In the genomic region with DNA sequence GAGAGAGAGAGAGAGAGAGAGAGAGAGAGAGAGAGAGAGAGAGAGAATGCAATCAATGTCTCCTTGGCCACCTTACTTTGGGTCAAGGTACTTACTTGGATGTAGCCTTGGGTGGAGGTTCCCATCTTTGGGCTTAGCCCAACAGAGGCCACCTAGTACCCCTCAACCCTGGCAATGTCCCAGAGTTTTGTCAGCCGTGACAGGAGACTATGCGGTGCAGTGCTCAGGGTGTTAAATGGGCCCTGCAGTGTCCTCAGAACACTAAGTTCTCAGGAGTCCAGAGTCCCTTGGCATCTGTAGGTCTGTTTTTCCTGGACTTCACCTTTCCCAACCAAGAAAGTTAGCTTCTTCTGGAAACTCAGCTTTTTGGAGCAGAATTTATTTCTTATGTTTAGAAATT, we compare ENCODE assay signal across 27 mouse cellular contexts. TPM values are rescaled to one million over a fixed set of nuclear protein-coding genes. Genes with fewer than 3 reads are reported as not detected.
DNase-seq lines count a peak whose midpoint lies in the region; ATAC-seq and TF ChIP-seq lines count a peak whose summit lies in the region.
"Had no signal": no experiment of that assay in that cellular context is flagged by ENCODE, and none has a peak within 500 bp of the region (broad histone marks: within the 10 kb centered on the region; RNA-seq: fewer than 3 reads in every experiment).

No protein-coding gene starts in this region.

- H3K27me3 ChIP-seq in heart, embryonic 12.5 days (replicated peaks): no peaks in the 10 kb centered on the region; the same call in 1 of the 2 replicates
- H3K27me3 ChIP-seq in kidney, adult 2 months (replicated peaks; ENCODE audit: control insufficient read depth, insufficient read depth, low read length): no peaks in the 10 kb centered on the region
- H3K27me3 ChIP-seq in kidney, embryonic 16.5 days (ENCODE audit: insufficient read depth, low read length): no peaks in the 10 kb centered on the region
- no peaks in the 10 kb centered on the region for H3K27me3 ChIP-seq in thymus, adult 2 months (ENCODE audit: control insufficient read depth, insufficient read depth, low read length)
- H3K27me3 ChIP-seq: forebrain, embryonic 13.5 days; heart, embryonic 15.5 days; hindbrain, embryonic 13.5 days; Patski had no signal

- H3K9ac ChIP-seq in heart, embryonic 12.5 days: no peak overlapping the region
- H3K9ac ChIP-seq in kidney, embryonic 16.5 days (replicated peaks; ENCODE audit: low read length): no peak overlapping the region
- H3K9ac ChIP-seq: forebrain, embryonic 13.5 days; heart, embryonic 15.5 days; hindbrain, embryonic 13.5 days had no signal

- no peak overlapping the region for H3K4me2 ChIP-seq in heart, embryonic 12.5 days
- no peak overlapping the region for H3K4me2 ChIP-seq in kidney, embryonic 16.5 days (replicated peaks; ENCODE audit: low read depth, low read length)
- H3K4me2 ChIP-seq: forebrain, embryonic 13.5 days; heart, embryonic 11.5 days; heart, embryonic 15.5 days; hindbrain, embryonic 13.5 days had no signal

- WGBS in heart, embryonic 12.5 days: 85% methylated on average over 2 of the region's 2 CpGs
- WGBS in kidney, adult 2 months: 35% methylated on average over 2 of the region's 2 CpGs
- WGBS in kidney, embryonic 16.5 days: 74% methylated on average over 2 of the region's 2 CpGs
- 100% methylated on average over 2 of the region's 2 CpGs for WGBS in thymus, adult 2 months

- H3K36me3 ChIP-seq in heart, embryonic 12.5 days: no peaks in the 10 kb centered on the region
- H3K36me3 ChIP-seq in kidney, adult 2 months (ENCODE audit: control insufficient read depth, insufficient read depth, low read length): no peaks in the 10 kb centered on the region
- H3K36me3 ChIP-seq in kidney, embryonic 16.5 days (ENCODE audit: insufficient read depth, low read length): no peaks in the 10 kb centered on the region
- no peaks in the 10 kb centered on the region for H3K36me3 ChIP-seq in thymus, adult 2 months (ENCODE audit: control insufficient read depth, insufficient read depth, low read length)
- H3K36me3 ChIP-seq: forebrain, embryonic 10.5 days; G1E; heart, embryonic 15.5 days; hindbrain, embryonic 10.5 days; hindbrain, embryonic 13.5 days had no signal

- no peak for TF ChIP-seq POLR2A in kidney, adult 2 months (IDR thresholded peaks at IDR 0.05; ENCODE audit: low read depth, low read length)
- TF ChIP-seq POLR2A in thymus, adult 2 months (IDR thresholded peaks at IDR 0.05; ENCODE audit: control insufficient read depth, extremely low read depth, insufficient read depth, low read length, poor library complexity): no peak

- H3K4me3 ChIP-seq in heart, embryonic 12.5 days: no peak overlapping the region
- H3K4me3 ChIP-seq in kidney, adult 2 months (ENCODE audit: insufficient read depth, low read depth, low read length): no peak overlapping the region
- no peak overlapping the region for H3K4me3 ChIP-seq in kidney, embryonic 16.5 days (ENCODE audit: low read length)
- no peak overlapping the region for H3K4me3 ChIP-seq in thymus, adult 2 months (ENCODE audit: control insufficient read depth, insufficient read depth, low read length)
- H3K4me3 ChIP-seq: forebrain, embryonic 10.5 days; forebrain, embryonic 13.5 days; heart, embryonic 15.5 days; hindbrain, embryonic 10.5 days; hindbrain, embryonic 13.5 days had no signal

- DNase-seq in heart, adult 11 months: peak; percentile 77
- peak; percentile 94 for DNase-seq in kidney, adult 2 months
- DNase-seq in kidney, postnatal 14 days: peak; percentile 65
- DNase-seq in cerebellum, adult 11 months: no peak
- no peak for DNase-seq in thymus, adult 2 months
- DNase-seq: adrenal gland, postnatal 10 days; adrenal gland, postnatal 36 days; cerebellum, adult 9-10 months; cerebellum, postnatal 14 days; gastrocnemius, postnatal 10 days; gastrocnemius, postnatal 36 days; heart, postnatal 10 days; heart, postnatal 36 days had no signal

- TF ChIP-seq CTCF in kidney, adult 2 months (conservative IDR thresholded peaks at IDR 0.05; ENCODE audit: insufficient read depth, insufficient read length, low read depth, low read length): no peak
- TF ChIP-seq CTCF in thymus, adult 2 months (IDR thresholded peaks at IDR 0.05; ENCODE audit: borderline replicate concordance, control insufficient read depth, extremely low read depth, insufficient read depth, low read length, poor library complexity): no peak

- no peak for ATAC-seq in heart, embryonic 12.5 days (ENCODE audit: insufficient number of reproducible peaks, low FRiP score)
- ATAC-seq in kidney, embryonic 16.5 days (ENCODE audit: low FRiP score, low TSS enrichment): no peak
- ATAC-seq: forebrain, embryonic 13.5 days; forebrain, embryonic 16.5 days; hindbrain, embryonic 16.5 days; Patski had no signal

- H3K9me3 ChIP-seq in heart, embryonic 12.5 days (replicated peaks): no peaks in the 10 kb centered on the region
- H3K9me3 ChIP-seq in kidney, embryonic 16.5 days (ENCODE audit: low read length): no peaks in the 10 kb centered on the region
- H3K9me3 ChIP-seq: forebrain, embryonic 10.5 days; forebrain, embryonic 13.5 days; G1E; heart, embryonic 15.5 days; hindbrain, embryonic 10.5 days; hindbrain, embryonic 13.5 days had no signal

- H3K27ac ChIP-seq in heart, embryonic 12.5 days (ENCODE audit: poor library complexity, severe bottlenecking): no peak overlapping the region
- no peak overlapping the region for H3K27ac ChIP-seq in kidney, adult 2 months (ENCODE audit: insufficient read depth, low read depth, low read length)
- no peak overlapping the region for H3K27ac ChIP-seq in kidney, embryonic 16.5 days (ENCODE audit: low read length)
- no peak overlapping the region for H3K27ac ChIP-seq in thymus, adult 2 months (ENCODE audit: control insufficient read depth, insufficient read depth, low read length)
- H3K27ac ChIP-seq: forebrain, embryonic 10.5 days; forebrain, embryonic 13.5 days; heart, embryonic 15.5 days; hindbrain, embryonic 10.5 days; hindbrain, embryonic 13.5 days had no signal

- no peaks in the 10 kb centered on the region for H3K4me1 ChIP-seq in heart, embryonic 12.5 days (replicated peaks)
- no peaks in the 10 kb centered on the region; the same call in 1 of the 2 replicates for H3K4me1 ChIP-seq in kidney, adult 2 months (ENCODE audit: control insufficient read depth, insufficient read depth, low read length)
- no peaks in the 10 kb centered on the region for H3K4me1 ChIP-seq in kidney, embryonic 16.5 days (ENCODE audit: insufficient read depth, low read length)
- no peaks in the 10 kb centered on the region for H3K4me1 ChIP-seq in thymus, adult 2 months (replicated peaks; ENCODE audit: control insufficient read depth, insufficient read depth, low read length)
- H3K4me1 ChIP-seq: forebrain, embryonic 10.5 days; forebrain, embryonic 13.5 days; heart, embryonic 15.5 days; hindbrain, embryonic 10.5 days; hindbrain, embryonic 13.5 days had no signal

RNA-seq across cellular contexts. Expression of a gene that starts 6.2 kb away (rescaled TPM):
- polyA plus RNA-seq in heart, embryonic 12.5 days (2016; fragmentation: Nextera tagmentation; extraction: Ambion mirVana): not detected in 2 replicates
- 0.05 TPM in 1 of 2 replicates, not detected in the other for polyA plus RNA-seq in kidney, adult 2 months (2012; rRNA removed)
- polyA plus RNA-seq in kidney, embryonic 16.5 days (2015; fragmentation: Nextera tagmentation; extraction: Ambion mirVana): not detected in 2 replicates
- 0.41 and 1.0 TPM in 2 replicates for polyA plus RNA-seq in thymus, adult 2 months (2012; rRNA removed)
- polyA plus RNA-seq: embryonic facial prominence, embryonic 11.5 days; forebrain, embryonic 10.5 days; forebrain, embryonic 13.5 days; forebrain, embryonic 16.5 days; G1E; heart, embryonic 11.5 days; heart, embryonic 15.5 days; hindbrain, embryonic 10.5 days; hindbrain, embryonic 13.5 days; hindbrain, embryonic 16.5 days; Patski had no signal

RNA-seq across cellular contexts. Expression of a gene that starts 14.6 kb away (rescaled TPM):
- polyA plus RNA-seq in heart, embryonic 12.5 days (2016; fragmentation: Nextera tagmentation; extraction: Ambion mirVana): not detected in 2 replicates
- not detected in 2 replicates for polyA plus RNA-seq in kidney, adult 2 months (2012; rRNA removed)
- not detected in 2 replicates for polyA plus RNA-seq in kidney, embryonic 16.5 days (2015; fragmentation: Nextera tagmentation; extraction: Ambion mirVana)
- not detected in 2 replicates for polyA plus RNA-seq in thymus, adult 2 months (2012; rRNA removed)
- polyA plus RNA-seq: embryonic facial prominence, embryonic 11.5 days; embryonic facial prominence, embryonic 14.5 days; forebrain, embryonic 10.5 days; forebrain, embryonic 13.5 days; forebrain, embryonic 16.5 days; G1E; heart, embryonic 11.5 days; heart, embryonic 15.5 days; hindbrain, embryonic 10.5 days; hindbrain, embryonic 13.5 days; hindbrain, embryonic 16.5 days; Patski had no signal

RNA-seq across cellular contexts. Expression of a gene that starts 24.5 kb away (rescaled TPM):
- polyA plus RNA-seq in heart, embryonic 12.5 days (2016; fragmentation: Nextera tagmentation; extraction: Ambion mirVana): 0.08 TPM in 1 of 2 replicates, not detected in the other
- polyA plus RNA-seq in kidney, adult 2 months (2012; rRNA removed): 0.16 TPM in 2 replicates
- 0.41 and 0.51 TPM in 2 replicates for polyA plus RNA-seq in kidney, embryonic 16.5 days (2015; fragmentation: Nextera tagmentation; extraction: Ambion mirVana)
- 0.18 and 0.31 TPM in 2 replicates for polyA plus RNA-seq in thymus, adult 2 months (2012; rRNA removed)
- polyA plus RNA-seq: G1E had no signal

RNA-seq across cellular contexts. Expression of a gene that starts 26.6 kb away (rescaled TPM):
- polyA plus RNA-seq in heart, embryonic 12.5 days (2016; fragmentation: Nextera tagmentation; extraction: Ambion mirVana): not detected in 2 replicates
- not detected in 2 replicates for polyA plus RNA-seq in kidney, adult 2 months (2012; rRNA removed)
- not detected in 2 replicates for polyA plus RNA-seq in kidney, embryonic 16.5 days (2015; fragmentation: Nextera tagmentation; extraction: Ambion mirVana)
- polyA plus RNA-seq in thymus, adult 2 months (2012; rRNA removed): 2.3 and 2.6 TPM in 2 replicates
- polyA plus RNA-seq: embryonic facial prominence, embryonic 11.5 days; embryonic facial prominence, embryonic 14.5 days; forebrain, embryonic 10.5 days; forebrain, embryonic 13.5 days; forebrain, embryonic 16.5 days; G1E; heart, embryonic 11.5 days; hindbrain, embryonic 10.5 days; hindbrain, embryonic 13.5 days; hindbrain, embryonic 16.5 days; Patski had no signal

RNA-seq across cellular contexts. Expression of a gene that starts 38.9 kb away (rescaled TPM):
- polyA plus RNA-seq in heart, embryonic 12.5 days (2016; fragmentation: Nextera tagmentation; extraction: Ambion mirVana): not detected in 2 replicates
- 0.30 and 0.66 TPM in 2 replicates for polyA plus RNA-seq in kidney, adult 2 months (2012; rRNA removed)
- 0.04 TPM in 1 of 2 replicates, not detected in the other for polyA plus RNA-seq in kidney, embryonic 16.5 days (2015; fragmentation: Nextera tagmentation; extraction: Ambion mirVana)
- polyA plus RNA-seq in thymus, adult 2 months (2012; rRNA removed): 6.0 and 6.1 TPM in 2 replicates
- polyA plus RNA-seq: embryonic facial prominence, embryonic 11.5 days; forebrain, embryonic 10.5 days; forebrain, embryonic 13.5 days; forebrain, embryonic 16.5 days; G1E; heart, embryonic 11.5 days; hindbrain, embryonic 10.5 days; hindbrain, embryonic 13.5 days; hindbrain, embryonic 16.5 days; Patski had no signal

Comparison
In these comparisons a context has a peak if more than half of its experiments do, and no peak if none do; other contexts are left out.
1. DNase-seq: peak in heart, adult 11 months (single experiment), kidney, adult 2 months (single experiment) and kidney, postnatal 14 days (single experiment); none in cerebellum, adult 11 months (single experiment) and thymus, adult 2 months (single experiment).